Mouse (Mus musculus) CD4-positive helper T cell, adult 2 months (primary cell): ENCODE results near the gene Babam1.

Source experiments
- DNase-seq: peaks from one replicate; pipeline ENCODE4 v3.0.0-alpha.2; 2012; ENCODE audit warnings: low read depth, missing footprints, low spot score

Gene Babam1

DNA sequence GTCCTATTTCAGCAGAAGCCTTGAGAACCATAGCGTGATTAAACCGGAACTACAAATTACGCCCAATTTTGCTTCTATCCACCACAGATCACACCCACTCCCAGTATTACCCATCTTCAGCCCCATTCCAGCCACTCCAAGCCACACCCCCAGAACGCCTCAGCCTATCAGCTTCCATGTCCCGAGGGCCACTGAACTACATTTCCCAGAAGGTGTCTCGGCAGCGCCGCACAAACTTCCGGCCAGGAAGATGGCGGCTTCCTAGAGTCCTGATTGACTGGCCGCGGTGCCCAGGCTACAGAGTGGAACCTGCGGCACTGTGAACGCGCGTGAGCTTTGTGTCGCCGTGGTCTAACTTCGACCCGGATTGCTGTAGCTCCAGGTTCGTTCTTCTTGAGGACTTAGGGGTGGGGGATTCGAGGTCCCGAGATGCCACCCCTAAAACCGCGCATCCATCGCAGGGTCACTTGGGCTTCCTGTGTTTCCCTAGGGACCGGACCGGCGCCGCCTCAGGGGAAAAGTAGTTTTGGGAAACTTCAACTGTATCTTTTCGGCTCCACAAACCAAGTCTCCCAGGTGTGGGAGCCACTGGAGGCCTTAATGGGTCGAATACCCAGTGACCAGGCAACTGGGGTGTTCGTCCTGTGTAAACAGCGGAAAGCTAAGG, at the start of gene Babam1:
Gene Babam1, plus strand, starts transcription at position 223 of the 667 bp plus-strand sequence.
- peak; percentile 95 for DNase-seq

DNA sequence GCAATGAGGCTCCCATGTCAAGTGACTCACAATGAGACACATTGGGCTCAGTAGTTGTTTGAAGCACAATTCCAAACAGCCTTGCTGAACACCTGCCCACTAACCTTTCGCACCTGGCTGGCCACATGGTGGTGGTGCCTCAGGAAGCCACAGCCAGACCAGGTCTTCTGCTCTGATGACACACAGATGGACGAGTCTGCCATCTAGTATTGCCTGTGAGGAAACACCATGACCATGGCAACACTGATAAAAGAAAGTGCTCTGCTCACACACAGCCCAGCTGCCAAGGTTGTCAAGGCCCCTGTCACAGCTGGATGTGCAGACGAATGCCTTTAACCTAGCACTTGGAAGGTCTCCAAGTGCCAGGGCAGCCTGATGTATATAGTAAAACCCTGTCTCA, 45.5 kb upstream of the Babam1 start:
- DNase-seq: no peak

DNA sequence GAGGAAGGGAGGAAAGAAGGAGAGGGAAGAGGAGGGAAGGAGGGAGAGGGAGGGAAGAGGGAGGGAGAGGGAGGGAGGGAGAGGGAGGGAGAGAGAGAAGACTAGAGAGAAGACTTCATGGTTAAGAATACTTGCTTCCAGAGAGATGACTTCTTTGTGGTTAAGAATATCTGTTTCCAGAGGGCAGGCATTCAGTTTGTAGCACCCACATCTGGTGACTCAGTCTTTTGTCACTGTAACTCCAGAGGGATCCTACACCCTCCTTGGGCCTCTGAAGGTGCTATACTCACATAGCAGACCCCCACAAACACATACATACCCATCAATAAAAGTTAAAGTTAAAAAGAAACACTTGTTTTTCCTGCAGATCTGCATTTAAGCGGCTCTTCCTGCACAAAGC, 45.1 kb upstream of the Babam1 start:
- no peak for DNase-seq

DNA sequence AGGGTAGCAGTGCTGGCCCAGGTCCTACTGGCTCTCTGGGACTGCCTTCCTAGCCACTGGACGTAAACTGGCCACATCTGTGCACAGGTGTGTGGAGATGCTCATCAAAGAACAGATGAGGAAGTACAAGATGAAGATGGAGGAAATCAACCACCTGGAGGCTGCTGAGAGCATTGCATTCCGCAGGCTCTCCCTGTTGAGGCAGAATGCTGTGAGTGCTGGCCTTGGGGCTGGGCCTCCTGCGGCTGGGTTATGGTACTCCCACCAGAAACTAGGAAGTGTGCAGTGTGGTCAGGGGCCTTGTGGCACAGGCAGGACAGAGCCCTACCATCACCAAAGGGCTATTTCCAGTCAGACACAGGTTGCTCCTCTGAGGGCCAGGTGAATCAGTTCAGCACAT, 38.6 kb upstream of the Babam1 start:
- no peak for DNase-seq

DNA sequence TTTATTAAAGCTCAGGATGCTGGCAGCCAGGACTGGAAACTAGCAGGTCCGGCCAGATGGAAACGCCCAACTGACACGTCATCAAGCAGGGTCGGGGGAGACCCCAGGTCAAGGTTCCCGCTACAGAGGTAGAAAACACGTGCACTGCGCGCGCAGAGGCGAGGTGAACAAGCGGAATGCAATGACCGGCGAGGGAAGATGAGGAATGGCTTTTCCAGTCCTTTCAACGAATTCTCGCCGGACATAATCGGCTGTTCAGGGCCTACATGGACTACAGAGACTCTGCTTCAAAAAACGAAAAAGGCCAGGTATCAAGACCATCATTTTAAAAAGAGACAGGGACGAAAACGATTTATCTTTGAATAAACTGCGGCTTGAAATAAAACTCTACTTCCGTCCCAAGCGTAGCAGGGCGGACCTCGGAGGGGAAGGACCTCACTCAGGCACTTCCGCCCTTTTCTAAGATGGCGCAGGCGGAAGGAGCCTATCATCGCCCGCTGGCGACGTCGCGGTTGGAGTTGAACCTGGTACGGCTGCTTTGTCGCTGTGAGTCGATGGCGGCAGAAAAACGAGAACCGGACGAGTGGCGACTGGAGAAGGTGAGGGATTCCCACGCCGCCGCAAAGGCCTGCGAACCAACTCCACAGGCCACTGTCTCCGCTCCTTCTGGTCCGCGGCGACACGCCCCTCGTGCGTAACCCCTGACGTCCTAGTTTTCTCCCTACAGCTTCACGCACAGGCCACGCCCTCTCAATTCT, 29.7 kb upstream of the Babam1 start, which contains the start of gene Use1:
Gene Use1, plus strand, starts transcription at position 78 of the 758 bp plus-strand sequence.
- DNase-seq: peak; percentile 97

DNA sequence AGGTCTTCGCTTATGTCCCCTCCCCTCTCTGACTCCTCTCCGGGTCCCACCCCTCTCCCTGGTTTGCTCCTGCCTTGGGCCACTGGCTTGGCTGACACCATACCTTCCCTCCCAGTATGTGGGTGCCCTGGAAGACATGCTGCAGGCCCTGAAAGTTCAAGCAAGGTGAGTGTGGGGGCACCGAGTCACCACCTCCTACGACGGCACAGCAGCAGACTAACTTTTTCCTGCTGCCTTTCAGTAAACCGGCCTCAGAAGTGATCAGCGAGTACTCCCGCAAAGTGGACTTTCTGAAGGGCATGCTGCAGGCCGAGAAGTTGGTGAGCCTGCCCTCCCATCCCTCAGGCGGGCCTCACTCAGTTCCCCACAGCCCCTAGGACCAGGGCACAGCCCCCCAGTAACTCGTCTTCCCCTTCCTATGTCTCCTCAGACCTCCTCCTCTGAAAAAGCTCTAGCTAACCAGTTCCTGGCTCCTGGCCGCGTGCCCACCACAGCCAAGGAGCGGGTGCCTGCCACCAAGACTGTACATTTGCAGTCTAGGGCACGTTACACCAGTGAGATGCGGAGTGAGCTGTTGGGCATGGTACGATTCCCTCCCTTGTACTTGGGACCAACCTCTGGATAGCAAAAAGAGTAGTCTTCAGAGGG, 29.0 kb upstream of the Babam1 start:
- DNase-seq: no peak

DNA sequence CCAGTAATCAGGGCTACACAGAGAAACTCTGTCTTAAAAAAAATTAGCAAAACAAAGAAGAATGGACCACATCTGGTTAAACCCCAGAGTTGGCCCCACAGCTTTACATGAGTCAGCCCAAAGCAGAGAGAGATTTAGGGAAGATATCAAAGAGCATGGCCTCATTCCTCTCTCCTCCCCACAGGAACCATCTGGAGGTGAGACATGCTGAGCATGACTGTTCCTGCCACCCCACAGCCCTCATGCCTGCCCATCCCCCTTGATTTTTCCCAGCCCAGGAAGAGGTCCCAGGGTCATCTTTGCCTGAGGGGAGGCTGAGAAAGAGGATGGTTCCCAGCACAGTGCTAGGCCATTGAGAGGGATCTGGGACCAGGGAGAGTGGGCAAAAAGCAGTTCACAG, 28.3 kb upstream of the Babam1 start:
- no peak for DNase-seq

DNA sequence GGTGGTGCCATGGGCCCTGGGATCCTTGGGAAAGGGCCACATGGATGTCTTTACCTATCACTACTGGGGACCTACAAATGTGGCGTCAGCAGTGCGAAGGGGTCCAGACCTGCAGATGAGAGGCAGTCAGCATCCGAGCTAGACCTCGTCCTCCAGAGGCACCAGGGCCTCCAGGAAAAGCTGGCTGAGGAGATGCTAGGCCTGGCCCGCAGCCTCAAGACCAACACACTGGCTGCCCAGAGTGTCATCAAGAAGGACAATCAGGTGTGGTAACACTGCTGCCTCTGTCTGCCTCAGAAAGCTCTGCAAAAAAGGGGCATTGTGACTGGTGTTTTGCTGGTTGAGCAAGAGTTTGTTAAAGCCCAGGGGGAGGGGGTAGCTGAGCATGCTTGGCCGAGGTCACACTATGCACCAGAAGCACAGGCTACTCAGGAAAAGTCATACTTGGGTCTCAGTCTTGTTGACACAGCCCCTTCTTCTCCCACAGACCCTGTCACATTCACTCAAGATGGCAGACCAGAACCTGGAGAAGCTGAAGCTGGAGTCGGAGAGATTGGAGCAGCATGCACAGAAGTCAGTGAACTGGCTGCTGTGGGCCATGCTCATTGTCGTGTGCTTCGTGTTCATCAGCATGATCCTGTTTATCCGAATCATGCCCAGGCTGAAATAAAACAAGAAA, 27.5 kb upstream of the Babam1 start:
- DNase-seq: no peak

DNA sequence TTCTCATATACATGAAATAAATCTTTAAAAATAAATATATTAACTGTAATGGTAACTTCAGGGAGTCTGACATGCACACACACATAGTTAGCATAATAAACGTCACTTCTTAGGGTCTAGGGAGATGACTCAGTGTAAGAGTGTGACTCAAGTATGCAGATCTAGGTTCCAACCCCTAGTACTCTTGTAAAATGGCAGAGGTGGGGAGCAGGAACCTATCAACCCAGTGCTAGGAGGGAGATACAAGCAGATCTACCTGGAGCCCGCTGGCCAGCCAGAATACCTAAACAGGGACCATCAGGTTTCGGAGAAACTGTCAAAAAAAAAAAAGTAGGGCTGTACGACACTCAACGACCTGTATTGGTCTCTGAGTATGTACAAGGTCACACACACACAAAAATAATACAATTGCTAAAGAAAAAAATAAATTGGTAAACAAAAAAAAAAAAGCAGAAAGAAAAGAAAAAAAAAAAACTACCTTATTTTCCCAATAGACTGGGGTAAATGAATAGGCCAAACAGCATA, 25.9 kb upstream of the Babam1 start:
- DNase-seq: peak; percentile 32

DNA sequence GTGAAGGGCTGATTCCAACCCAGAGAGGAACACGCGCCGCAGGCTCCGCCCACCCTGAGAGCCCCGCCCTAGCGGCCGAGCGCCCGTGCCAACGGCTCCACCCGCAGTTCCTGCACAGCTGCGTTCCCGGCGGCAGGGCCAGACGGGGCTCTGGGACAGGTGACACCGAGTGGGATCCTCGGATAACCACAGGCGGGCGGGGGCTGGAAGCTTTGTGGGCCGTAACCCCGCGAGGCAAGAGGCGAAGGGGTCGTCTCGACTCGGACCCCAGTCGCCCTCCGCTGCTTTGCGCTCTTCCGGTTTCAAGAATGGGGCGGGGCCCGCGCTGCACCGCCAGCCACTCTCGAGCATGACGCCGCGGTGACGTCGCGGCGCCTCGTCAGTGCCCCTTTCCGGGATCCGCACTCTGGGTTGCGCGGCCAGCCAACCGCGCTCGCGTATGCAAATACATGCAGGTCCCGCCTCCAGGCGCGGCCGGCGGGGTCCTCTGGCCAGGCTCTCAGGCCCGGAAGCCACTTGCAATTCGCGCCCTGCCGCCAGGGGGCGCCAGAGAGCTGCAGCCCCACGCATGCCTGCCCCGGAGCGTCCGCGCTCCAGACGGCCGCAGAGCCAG, 25.3 kb upstream of the Babam1 start, which contains the start of gene Ocel1:
Gene Ocel1, plus strand, starts transcription at position 63 of the 613 bp plus-strand sequence.
- peak; percentile 100 for DNase-seq

DNA sequence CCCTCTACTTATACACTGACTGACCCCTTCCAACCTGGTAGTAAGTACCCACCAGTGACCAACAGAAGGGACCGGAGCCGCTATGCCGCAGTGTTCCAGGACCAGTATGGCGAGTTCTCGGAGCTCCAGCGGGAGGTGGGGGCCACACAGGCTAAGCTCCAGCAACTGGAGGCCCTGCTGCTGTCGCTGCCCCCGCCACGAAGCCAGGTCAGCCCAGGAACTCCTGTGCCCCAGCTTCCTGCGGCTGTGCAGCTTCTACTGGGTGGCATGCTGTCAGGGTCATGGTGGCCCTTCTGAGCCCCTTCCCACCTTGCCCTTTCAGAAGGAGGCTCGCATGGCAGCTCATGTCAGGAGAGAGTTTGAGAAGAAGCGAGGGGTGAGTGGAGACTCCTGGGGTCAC, 24.2 kb upstream of the Babam1 start:
- no peak for DNase-seq

DNA sequence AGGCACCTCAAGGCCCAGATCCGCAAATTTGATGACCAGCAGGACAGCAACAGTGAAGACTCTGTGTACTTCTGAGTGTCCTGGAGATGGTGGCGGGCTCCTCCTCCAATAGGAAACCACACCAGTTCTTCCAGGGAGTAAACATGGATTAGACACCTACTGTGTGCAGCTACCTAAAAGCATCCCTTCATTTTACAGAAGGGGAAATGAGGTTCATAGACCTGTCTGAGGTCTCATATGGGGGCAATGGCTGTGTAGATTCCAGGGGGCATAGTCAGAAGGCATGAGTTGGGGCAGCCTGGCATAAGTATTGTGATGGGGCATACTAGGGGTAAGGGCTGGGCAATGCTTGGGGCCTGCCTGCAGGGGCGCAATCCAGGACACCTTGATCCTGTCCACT, 23.7 kb upstream of the Babam1 start:
- no peak for DNase-seq

DNA sequence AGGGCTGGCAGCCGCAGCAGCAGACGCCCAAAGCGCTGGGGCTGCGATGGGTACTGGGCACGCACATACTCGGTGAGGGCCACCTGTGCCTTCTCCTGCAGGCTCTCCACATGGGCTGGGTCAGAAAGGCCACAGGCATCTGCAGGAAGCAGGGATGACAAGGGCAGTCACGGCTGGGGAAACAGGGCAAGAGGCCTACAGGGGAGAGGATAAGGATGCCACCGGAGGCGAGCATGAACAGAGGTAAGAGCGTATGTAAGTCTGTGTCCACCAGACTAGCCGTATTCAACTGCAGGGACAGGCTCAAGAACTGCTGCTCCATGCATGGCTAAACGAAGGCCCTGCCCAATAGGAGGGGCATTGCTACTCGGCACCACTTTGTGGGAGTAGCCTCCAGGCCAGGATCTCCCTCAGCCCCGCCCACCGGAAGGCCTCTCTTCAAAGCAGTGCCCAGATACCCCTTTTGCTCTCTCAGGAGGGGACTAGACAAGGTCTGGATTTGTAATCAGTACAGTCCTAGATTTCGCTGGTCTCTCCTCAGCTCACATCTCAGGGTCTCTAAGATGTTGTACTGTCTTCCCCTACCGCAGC, 21.9 kb upstream of the Babam1 start:
- DNase-seq: no peak

DNA sequence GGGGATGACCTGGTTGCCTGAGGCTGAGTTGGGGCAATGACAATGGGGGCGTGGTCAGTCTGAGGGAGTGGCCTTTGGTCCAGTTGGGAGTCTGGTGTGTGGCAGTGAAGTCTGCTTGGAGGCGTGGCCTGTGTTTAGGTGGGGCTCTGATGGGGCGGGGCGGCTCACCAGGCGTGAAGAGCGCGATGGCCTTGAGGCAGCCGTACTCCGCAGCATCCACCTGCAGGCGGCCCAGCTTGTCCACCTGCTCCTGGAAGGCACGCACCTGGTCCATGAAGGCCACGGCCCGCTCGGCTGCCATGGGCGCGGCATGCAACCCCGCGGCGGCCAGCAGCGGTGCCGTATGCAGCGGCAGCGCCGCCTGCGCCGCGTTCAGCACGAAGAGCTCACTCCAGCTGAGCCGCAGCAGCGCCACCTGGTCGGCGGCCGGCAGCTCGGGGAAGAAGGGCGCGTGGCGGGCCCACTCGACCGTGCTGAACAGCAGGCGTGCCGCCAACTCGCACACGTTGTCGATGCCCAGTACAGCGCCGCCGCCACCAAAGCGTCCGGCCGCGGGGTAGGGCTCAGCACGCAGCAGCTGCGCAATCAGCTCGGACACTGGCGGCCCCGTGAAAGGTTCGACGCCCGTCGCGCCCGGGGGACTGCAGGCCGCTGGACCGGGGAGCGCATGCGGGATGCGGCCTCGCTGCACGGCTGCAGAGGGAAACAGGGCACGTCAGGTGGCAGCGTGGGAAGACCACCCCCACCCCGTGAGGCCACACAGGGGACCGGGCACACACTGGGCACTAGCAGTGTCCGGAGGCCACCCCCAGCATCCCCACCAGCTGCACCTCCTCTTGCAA, 20.9 kb upstream of the Babam1 start:
- DNase-seq: peak; percentile 72

DNA sequence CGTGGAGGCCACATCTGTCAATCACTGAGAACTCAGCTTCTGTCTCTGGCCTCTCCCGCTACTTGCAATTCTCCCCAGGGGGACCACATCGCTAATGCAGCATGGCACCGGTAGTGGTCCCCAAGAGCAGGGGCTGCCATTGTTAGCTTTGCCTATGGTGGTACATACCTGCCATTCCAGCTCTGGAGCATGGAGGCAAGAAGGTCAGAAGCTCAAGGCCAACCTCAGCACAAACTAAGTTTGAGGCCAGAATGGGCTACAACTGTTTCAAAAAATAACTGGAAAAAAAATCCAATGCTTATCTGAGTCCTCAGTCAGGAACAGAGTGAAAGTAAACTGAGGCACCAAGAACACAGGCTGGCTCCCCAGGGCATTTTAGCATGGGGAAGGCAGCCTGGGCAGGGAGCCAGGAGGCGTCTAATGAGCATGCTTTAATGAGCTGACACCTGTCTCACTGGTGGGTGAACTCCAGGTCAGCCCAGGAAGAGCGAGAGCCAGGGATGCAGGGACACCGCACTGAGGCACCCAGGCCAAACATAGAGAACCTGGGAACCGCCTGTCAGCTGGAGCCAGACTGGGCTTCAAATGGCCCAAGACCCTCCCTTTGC, 20.1 kb upstream of the Babam1 start:
- no peak for DNase-seq

DNA sequence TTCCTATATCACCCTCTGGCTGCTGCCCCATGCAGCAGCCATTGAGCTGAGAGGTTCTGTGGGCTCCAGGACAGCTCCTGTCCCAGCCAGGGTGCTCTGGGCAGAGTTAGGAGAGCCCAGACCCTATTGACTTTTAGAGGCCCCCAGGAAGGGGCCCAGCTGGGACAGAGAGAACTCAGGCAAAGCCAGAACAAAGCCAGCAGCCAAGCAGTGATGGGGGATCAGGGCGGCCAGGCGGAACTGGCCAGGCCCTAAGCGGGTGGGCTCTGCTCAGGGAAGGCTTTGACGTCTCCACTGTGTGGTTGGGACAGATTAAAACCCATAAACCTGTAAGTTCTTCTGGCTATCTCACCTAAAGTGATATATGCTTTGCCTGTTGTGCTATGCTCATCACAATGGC, 17.7 kb upstream of the Babam1 start:
- DNase-seq: no peak

DNA sequence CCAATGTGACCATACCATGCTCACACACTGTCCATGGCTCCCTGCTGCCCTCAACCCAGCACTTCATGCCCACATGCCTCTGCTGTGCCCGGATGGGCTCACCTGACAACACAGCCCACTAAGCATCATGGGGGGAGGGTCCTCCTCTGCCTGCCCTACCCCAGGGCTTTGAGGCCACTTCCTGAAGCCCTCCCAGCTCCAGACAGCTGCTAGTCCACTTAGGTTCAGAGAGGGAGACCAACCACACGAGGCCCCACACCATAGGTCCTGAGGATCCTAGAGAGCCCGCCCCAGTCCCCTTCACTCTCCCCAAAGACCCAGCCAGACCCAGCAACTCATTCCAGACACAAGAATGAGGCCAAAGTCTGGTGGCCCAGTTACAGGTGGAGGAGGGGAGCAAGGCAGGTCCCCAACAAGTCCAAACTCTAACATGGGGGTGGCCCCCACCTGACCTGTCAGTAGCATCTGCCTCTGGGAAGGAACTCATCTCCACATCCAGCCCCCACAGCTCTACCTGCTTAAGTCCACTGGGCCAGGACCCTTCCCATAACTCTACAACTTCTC, 17.1 kb upstream of the Babam1 start:
- DNase-seq: no peak

DNA sequence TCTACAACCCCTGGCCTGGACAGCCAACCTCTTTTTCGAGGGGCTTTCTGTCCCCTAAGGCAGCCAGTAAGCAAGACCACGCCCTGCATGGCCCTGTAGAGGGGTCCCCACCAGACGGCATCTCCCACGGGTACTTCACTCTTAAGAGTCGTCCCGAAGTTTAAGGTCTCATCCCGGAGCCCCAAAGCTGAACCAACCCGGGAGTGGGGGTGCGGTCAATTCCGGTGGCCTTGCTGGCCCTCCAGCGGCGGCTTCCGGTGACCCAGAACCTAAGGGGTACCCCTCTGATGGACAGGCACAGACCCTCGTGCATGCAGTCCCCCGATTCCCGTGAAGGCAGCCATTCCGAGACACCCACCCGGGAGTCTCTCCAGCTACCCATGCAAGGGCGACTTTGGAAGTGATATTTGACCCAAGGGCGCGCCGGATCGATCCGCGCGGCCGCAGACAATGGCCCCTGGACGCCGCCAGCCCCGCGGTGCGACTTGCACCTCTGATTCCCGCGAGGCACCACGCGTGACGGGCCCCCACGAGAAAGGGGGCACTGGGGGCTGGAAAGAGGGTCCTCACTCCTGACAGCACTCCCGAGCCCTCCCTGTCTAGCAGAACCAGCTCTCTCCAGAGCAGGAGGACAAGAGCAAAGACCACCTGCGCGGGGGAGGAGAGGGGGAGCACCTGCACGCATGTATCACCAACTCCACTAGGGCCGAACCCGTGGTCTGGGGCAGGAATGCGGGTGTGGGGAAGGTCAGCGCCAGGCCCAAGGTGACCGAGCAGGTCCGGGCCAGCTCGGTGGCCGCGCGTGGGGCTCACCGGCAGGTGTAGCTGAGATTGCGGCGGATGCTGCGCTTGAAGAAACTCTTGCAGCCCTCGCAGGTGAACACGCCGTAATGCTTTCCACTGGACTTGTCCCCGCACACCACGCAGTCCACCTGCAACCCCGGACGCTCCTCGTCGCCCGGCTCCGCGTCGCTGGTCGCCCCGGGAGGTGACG, 16.2 kb upstream of the Babam1 start:
- no peak for DNase-seq
